Mouse (Mus musculus): ENCODE measurements at regions not wholly inside any gene's neighbourhood (a gene's known extent, or its start where the extent isn't known, plus 50 kb on each side); places are given as distances from the start of the nearest gene placed in this dataset.

DNA sequence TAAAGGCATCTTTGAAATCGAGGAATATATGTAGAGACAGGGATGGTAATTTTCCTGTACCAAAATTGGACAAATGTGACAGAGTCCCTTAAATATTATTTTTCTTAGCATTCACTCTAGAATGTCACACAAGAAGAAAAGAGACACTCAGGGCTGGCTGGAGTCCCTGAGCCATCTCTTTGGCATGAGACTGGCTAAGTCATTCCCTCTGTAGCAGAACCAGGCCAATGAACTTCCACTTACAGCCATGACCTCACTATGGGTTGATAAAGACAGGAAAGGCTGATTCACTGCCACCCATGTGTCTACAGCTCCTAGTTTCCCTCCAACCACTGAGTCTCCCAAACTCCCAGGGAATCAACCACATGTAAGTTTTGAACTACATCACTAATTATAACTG, 438.4 kb upstream of the Sox11 start:
- WGBS = 88% methylated on average over 1 of the region's 1 CpGs
- Histone ChIP-seq H3K4me1 (replicated peaks; ENCODE audit: control insufficient read depth, insufficient read depth) (no peaks in the 10 kb centered on the region), H3K4me3 (ENCODE audit: low read depth, low read length) (no peak overlapping the region), H3K9me3 (ENCODE audit: control insufficient read depth, low read length) (no peaks in the 10 kb centered on the region), H3K4me2 (replicated peaks; ENCODE audit: low read depth) (no peak overlapping the region), H3K27ac (replicated peaks) (no peak overlapping the region), H3K36me3 (ENCODE audit: control insufficient read depth, insufficient read depth, low read length) (no peaks in the 10 kb centered on the region), H3K9ac (ENCODE audit: low read length) (no peak overlapping the region), H3K27me3 (ENCODE audit: control insufficient read depth, insufficient read depth, low read length) (no peaks in the 10 kb centered on the region)
- no peak for TF ChIP-seq CTCF (IDR thresholded peaks at IDR 0.05; ENCODE audit: low read depth)
- no peak for TF ChIP-seq EP300 (optimal IDR thresholded peaks at IDR 0.05)
- DNase-seq (ENCODE audit: low spot score) (no peak), ATAC-seq (ENCODE audit: low FRiP score, low TSS enrichment) (no peak)

GRCm38 (mm10) chr12:27765948-27766347, 423.6 kb upstream of the Sox11 start:
- Histone ChIP-seq H3K36me3 (ENCODE audit: control insufficient read depth, insufficient read depth, low read length) (no peaks in the 10 kb centered on the region), H3K4me3 (ENCODE audit: low read depth, low read length) (no peak overlapping the region), H3K27ac (replicated peaks) (no peak overlapping the region), H3K4me1 (replicated peaks; ENCODE audit: control insufficient read depth, insufficient read depth) (no peaks in the 10 kb centered on the region), H3K27me3 (ENCODE audit: control insufficient read depth, insufficient read depth, low read length) (no peaks in the 10 kb centered on the region), H3K9ac (ENCODE audit: low read length) (no peak overlapping the region), H3K4me2 (replicated peaks; ENCODE audit: low read depth) (no peak overlapping the region), H3K9me3 (ENCODE audit: control insufficient read depth, low read length) (no peaks in the 10 kb centered on the region)
- no peak for DNase-seq (ENCODE audit: low spot score)
- WGBS = 21% methylated on average over 1 of the region's 1 CpGs
- no peak for ATAC-seq (ENCODE audit: low FRiP score, low TSS enrichment)
- TF ChIP-seq EP300 (optimal IDR thresholded peaks at IDR 0.05) (no peak), CTCF (IDR thresholded peaks at IDR 0.05; ENCODE audit: low read depth) (no peak)

DNA sequence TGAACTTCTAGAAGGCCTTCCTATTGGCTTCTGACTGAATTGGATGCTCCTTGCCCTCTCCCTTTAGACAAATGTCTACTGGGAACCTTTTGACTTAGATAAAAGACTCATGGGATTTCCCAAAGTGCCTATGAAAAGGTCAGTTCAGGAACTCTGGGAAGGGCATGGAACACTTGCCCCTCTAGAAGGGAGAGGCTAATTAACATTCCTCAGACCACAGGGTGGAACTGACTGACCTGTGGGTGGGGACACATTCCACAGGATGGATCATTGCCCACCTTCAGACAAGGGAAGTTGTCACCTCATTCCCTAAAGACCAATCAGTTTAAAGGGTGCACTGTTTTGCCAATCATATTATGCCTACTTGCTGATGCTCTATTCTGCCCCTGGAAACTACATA, 416.6 kb upstream of the Sox11 start:
- Histone ChIP-seq H3K4me3 (ENCODE audit: low read depth, low read length) (no peak overlapping the region), H3K27me3 (ENCODE audit: control insufficient read depth, insufficient read depth, low read length) (no peaks in the 10 kb centered on the region), H3K36me3 (ENCODE audit: control insufficient read depth, insufficient read depth, low read length) (no peaks in the 10 kb centered on the region), H3K4me2 (replicated peaks; ENCODE audit: low read depth) (no peak overlapping the region), H3K27ac (replicated peaks) (no peak overlapping the region), H3K4me1 (replicated peaks; ENCODE audit: control insufficient read depth, insufficient read depth) (no peaks in the 10 kb centered on the region), H3K9ac (ENCODE audit: low read length) (no peak overlapping the region), H3K9me3 (ENCODE audit: control insufficient read depth, low read length) (no peaks in the 10 kb centered on the region)
- no peak for TF ChIP-seq EP300 (optimal IDR thresholded peaks at IDR 0.05)
- TF ChIP-seq CTCF (IDR thresholded peaks at IDR 0.05; ENCODE audit: low read depth) = no peak
- ATAC-seq (ENCODE audit: low FRiP score, low TSS enrichment) = no peak
- no peak for DNase-seq (ENCODE audit: low spot score)

DNA sequence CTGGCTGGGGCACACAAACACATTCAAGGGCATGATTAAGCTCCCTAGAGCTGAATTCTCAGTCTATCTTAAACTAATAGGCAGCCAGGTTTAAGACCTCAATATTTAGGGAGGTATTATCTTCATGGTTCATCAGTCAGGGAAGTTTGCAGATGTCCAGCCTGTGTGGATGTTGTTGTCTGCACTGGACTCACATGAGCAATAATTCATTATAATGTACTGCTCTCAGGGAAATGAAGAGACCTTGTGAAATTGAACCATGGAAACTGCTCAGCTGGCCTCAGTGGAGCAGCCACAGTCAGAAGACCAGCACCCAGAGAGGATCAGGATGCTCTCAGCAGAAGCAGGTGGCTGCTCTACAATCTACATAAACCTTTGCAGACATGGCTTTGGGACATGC, 415.3 kb upstream of the Sox11 start:
- Histone ChIP-seq H3K4me2 (replicated peaks; ENCODE audit: low read depth) (no peak overlapping the region), H3K4me1 (replicated peaks; ENCODE audit: control insufficient read depth, insufficient read depth) (no peaks in the 10 kb centered on the region), H3K36me3 (ENCODE audit: control insufficient read depth, insufficient read depth, low read length) (no peaks in the 10 kb centered on the region), H3K27ac (replicated peaks) (no peak overlapping the region), H3K4me3 (ENCODE audit: low read depth, low read length) (no peak overlapping the region), H3K9me3 (ENCODE audit: control insufficient read depth, low read length) (no peaks in the 10 kb centered on the region), H3K27me3 (ENCODE audit: control insufficient read depth, insufficient read depth, low read length) (no peaks in the 10 kb centered on the region), H3K9ac (ENCODE audit: low read length) (no peak overlapping the region)
- no peak for DNase-seq (ENCODE audit: low spot score)
- ATAC-seq (ENCODE audit: low FRiP score, low TSS enrichment) = no peak
- no peak for TF ChIP-seq EP300 (optimal IDR thresholded peaks at IDR 0.05)
- no peak for TF ChIP-seq CTCF (IDR thresholded peaks at IDR 0.05; ENCODE audit: low read depth)

DNA sequence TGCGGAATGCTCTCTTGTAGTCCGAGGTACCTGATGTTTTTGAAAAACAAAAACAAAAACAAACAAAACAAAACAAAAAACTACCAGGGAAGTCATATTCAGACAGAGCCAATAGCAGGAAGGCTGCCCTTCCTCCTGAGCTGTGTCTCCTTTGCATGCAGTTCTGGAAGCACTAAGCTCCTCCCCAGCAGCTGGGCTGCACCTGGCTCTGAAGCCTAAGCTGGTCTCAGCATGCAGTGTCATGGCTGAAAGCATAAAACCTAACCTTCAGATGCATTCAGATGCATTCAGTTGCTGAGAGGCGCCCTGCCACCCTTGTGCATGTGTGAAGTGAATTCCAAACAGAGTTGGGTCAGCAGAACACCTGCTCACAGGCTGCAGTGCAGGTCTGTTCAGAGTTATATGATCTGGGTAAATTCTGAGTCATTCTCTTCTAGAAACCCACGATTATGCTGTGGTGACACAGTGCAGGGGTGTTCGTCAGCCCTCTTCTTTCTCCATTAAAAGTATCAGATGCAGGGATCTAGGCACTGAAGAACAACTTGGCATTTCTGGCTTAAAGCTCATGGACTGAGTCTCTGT, 382.3 kb upstream of the Sox11 start:
- WGBS = 39% methylated on average over 5 of the region's 5 CpGs
- H3K4me2 ChIP-seq (replicated peaks; ENCODE audit: low read depth) = no peak overlapping the region
- no peaks in the 10 kb centered on the region for H3K4me1 ChIP-seq (replicated peaks; ENCODE audit: control insufficient read depth, insufficient read depth)
- no peaks in the 10 kb centered on the region for H3K9me3 ChIP-seq (ENCODE audit: control insufficient read depth, low read length)
- ATAC-seq (ENCODE audit: low FRiP score, low TSS enrichment) (no peak), DNase-seq (ENCODE audit: low spot score) (no peak)
- H3K4me3 ChIP-seq (ENCODE audit: low read depth, low read length) = no peak overlapping the region
- no peaks in the 10 kb centered on the region for H3K27me3 ChIP-seq (ENCODE audit: control insufficient read depth, insufficient read depth, low read length)
- H3K9ac ChIP-seq (ENCODE audit: low read length) = no peak overlapping the region
- TF ChIP-seq CTCF (IDR thresholded peaks at IDR 0.05; ENCODE audit: low read depth) = no peak
- no peak for TF ChIP-seq EP300 (optimal IDR thresholded peaks at IDR 0.05)
- no peak overlapping the region for H3K27ac ChIP-seq (replicated peaks)
- H3K36me3 ChIP-seq (ENCODE audit: control insufficient read depth, insufficient read depth, low read length) = no peaks in the 10 kb centered on the region

- ATAC-seq (ENCODE audit: low FRiP score, low TSS enrichment) (no peak), DNase-seq (ENCODE audit: low spot score) (no peak)
- H3K4me2 ChIP-seq (replicated peaks; ENCODE audit: low read depth) = no peak overlapping the region
- TF ChIP-seq CTCF (IDR thresholded peaks at IDR 0.05; ENCODE audit: low read depth) = no peak
- TF ChIP-seq EP300 (optimal IDR thresholded peaks at IDR 0.05) = no peak
- no peaks in the 10 kb centered on the region for H3K9me3 ChIP-seq (ENCODE audit: control insufficient read depth, low read length)
- H3K36me3 ChIP-seq (ENCODE audit: control insufficient read depth, insufficient read depth, low read length) = no peaks in the 10 kb centered on the region
- no peak overlapping the region for H3K4me3 ChIP-seq (ENCODE audit: low read depth, low read length)
- H3K27me3 ChIP-seq (ENCODE audit: control insufficient read depth, insufficient read depth, low read length) = no peaks in the 10 kb centered on the region
- H3K27ac ChIP-seq (replicated peaks) = no peak overlapping the region
- no peak overlapping the region for H3K9ac ChIP-seq (ENCODE audit: low read length)
- no peaks in the 10 kb centered on the region for H3K4me1 ChIP-seq (replicated peaks; ENCODE audit: control insufficient read depth, insufficient read depth)
Observed at GRCm38 (mm10) chr12:27680459-27680858, 338.1 kb upstream of the Sox11 start.

Data from stomach, postnatal 0 days (tissue).